Mouse (Mus musculus) limb, embryonic 12.5 days (tissue): ENCODE measurements around the gene Auts2. TPM values are rescaled to one million over a fixed set of nuclear protein-coding genes. Genes with fewer than 3 reads are reported as not detected.

ENCODE experiments used
- ATAC-seq: fragments of 200-750 bp; cut with Nextera tagmentation; 2 replicates; pipeline ENCODE4 v1.8.0; 2017; ENCODE audit warnings: low read depth, moderate TSS enrichment; ENCODE audit not compliant: insufficient number of reproducible peaks, insufficient read depth, low FRiP score, low TSS enrichment
- H3K27ac ChIP-seq: fragments of 300-500 bp; sonication (generic); 2 replicates; pipeline ENCODE4 v1.5.1; 2016; ENCODE audit warnings: mild to moderate bottlenecking, moderate library complexity
- H3K27me3 ChIP-seq: fragments of 300-500 bp; sonication (generic); 2 replicates; pipeline ENCODE4 v1.6.1; 2016; ENCODE audit warnings: mild to moderate bottlenecking, moderate library complexity
- H3K36me3 ChIP-seq: fragments of 300-500 bp; sonication (generic); 2 replicates; pipeline ENCODE4 v1.6.1; 2016; ENCODE audit warnings: mild to moderate bottlenecking, moderate library complexity
- H3K4me1 ChIP-seq: fragments of 300-500 bp; sonication (generic); replicated peaks from 2 replicates; pipeline ENCODE4 v1.6.1; 2016
- H3K4me2 ChIP-seq: fragments of 300-500 bp; sonication (generic); 2 replicates; pipeline ENCODE4 v1.6.1; 2016; ENCODE audit warnings: mild to moderate bottlenecking, moderate library complexity
- H3K4me3 ChIP-seq: fragments of 300-500 bp; sonication (generic); replicated peaks from 2 replicates; pipeline ENCODE4 v1.5.1; 2016; ENCODE audit warnings: mild to moderate bottlenecking
- H3K9ac ChIP-seq: fragments of 300-500 bp; sonication (generic); replicated peaks from 2 replicates; pipeline ENCODE4 v1.6.1; 2016; ENCODE audit warnings: mild to moderate bottlenecking, moderate library complexity
- H3K9me3 ChIP-seq: fragments of 300-500 bp; sonication (generic); 2 replicates; pipeline ENCODE4 v1.6.1; 2016; ENCODE audit warnings: mild to moderate bottlenecking, moderate library complexity
- WGBS: fragments of 180-500 bp; shearing (Covaris S2); methylation state at CpG from one replicate; pipeline ENCODE4 v1.1.7; 2016; 5-methylcytosine and 5-hydroxymethylcytosine counted together
- polyA plus RNA-seq: library from polyadenylated mRNA; unstranded; fragments of >200 nt; fragmentation: Nextera tagmentation; extraction: Ambion mirVana; gene quantifications from 2 replicates; pipeline ENCODE4 v1.2.1, GENCODE M21; 2016

Gene Auts2
- polyA plus RNA-seq, 1 experiment from 2014 or later, result 66.4 TPM

DNA sequence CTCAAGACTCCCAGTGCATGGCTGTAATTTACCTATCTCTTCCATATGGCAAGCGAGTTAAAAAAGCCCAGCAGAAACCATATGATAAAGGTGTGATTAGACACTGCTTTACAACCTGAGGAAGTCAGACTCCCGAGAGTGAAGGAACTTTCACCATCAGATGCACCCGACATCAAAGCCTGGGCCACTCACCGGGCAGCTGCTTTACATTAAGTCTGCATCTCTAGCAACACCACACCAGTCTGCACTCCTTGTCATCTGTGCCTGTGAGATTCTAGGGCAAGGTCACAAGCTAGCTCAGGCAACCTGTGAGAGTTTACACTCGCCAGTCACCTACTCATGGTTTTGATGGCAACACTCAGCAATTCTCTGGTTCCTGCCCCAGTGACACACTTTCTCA is 596.3 kb downstream of the Auts2 start:
- Histone ChIP-seq H3K4me2 (no peak overlapping the region), H3K4me1 (peaks cover 71% of the 10 kb centered on the region), H3K9ac (no peak overlapping the region), H3K27ac (0 out of 2 replicates have a peak overlapping the region, but pooled peaks have one; percentile 14), H3K27me3 (no peaks in the 10 kb centered on the region), H3K36me3 (no peaks in the 10 kb centered on the region), H3K4me3 (no peak overlapping the region), H3K9me3 (no peaks in the 10 kb centered on the region)
- ATAC-seq, result 0 out of 2 replicates have a peak, but pooled peaks have one; percentile 37
- 12% methylated on average over 5 of the region's 5 CpGs for WGBS

DNA sequence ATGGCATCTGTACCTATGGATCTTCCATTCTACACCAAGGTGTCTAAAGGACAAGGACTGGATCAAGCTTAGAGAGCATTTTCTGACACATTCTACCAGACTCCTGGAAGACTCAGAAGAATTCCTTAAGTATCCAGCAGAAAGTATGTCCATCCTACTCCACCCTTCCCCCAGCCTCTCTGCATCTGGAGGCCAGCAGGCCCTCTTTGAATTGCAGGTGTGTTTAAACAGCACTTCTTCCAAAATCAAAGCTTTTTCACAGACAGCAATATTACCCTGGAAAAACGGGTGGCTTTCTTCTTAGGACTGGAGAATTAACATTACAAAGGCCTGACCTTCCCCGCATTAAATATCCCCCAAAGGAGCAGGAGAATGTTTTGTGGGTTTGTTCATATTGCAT is 598.4 kb downstream of the Auts2 start:
- no peaks in the 10 kb centered on the region for H3K9me3 ChIP-seq
- no peak overlapping the region for H3K9ac ChIP-seq
- 13% methylated on average over 2 of the region's 2 CpGs for WGBS
- no peak overlapping the region for H3K4me2 ChIP-seq
- no peak for ATAC-seq
- peaks cover 67% of the 10 kb centered on the region for H3K4me1 ChIP-seq
- H3K36me3 ChIP-seq, result no peaks in the 10 kb centered on the region
- H3K4me3 ChIP-seq, result no peak overlapping the region
- no peaks in the 10 kb centered on the region for H3K27me3 ChIP-seq
- no peak overlapping the region for H3K27ac ChIP-seq

DNA sequence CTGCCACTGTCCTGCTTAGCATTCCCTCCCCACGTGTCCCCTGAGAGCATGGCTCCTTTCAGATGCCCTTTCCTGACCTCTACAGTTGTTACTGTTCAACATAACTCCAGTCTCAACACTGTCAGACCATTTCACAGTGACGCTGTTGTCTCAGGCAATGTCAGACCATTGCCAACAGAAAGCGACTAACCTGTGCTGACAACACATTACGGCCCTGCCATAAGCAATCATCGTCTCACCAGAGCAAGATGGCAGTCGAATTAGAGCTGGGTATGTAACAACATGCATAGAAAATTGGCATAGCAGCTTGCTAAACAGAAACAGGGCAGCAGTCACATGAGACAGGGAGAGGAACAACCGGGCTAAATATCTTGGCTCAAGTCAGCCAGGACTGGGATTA is 614.4 kb downstream of the Auts2 start:
- Histone ChIP-seq H3K4me2 (no peak overlapping the region), H3K27me3 (no peaks in the 10 kb centered on the region), H3K4me1 (peaks cover 7% of the 10 kb centered on the region; the same call in 1 of the 2 replicates), H3K4me3 (no peak overlapping the region), H3K36me3 (no peaks in the 10 kb centered on the region), H3K9ac (no peak overlapping the region), H3K9me3 (no peaks in the 10 kb centered on the region), H3K27ac (no peak overlapping the region)
- 80% methylated on average over 7 of the region's 7 CpGs for WGBS
- ATAC-seq, result no peak

DNA sequence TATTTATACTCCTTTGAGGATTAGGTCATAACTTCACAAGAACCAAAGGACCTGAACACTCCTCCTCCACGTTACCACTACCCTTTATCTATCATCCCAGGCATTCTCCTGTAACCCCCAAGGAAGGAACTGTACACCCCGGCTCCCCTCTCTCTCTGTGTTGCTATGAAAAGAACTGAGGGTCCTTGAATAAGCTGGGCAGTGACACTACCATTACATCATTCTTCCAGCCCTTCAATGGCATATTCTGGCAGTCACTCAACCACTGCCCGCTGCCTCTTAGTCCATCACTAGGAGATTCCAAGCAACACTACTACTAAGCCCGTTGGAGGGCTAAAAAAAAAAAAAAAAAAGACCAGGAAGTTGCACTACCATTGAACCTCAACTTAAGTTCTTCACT is 620.4 kb downstream of the Auts2 start:
- Histone ChIP-seq H3K27me3 (no peaks in the 10 kb centered on the region), H3K4me1 (peaks cover 27% of the 10 kb centered on the region), H3K9me3 (no peaks in the 10 kb centered on the region), H3K36me3 (no peaks in the 10 kb centered on the region), H3K27ac (no peak overlapping the region), H3K9ac (no peak overlapping the region), H3K4me3 (no peak overlapping the region), H3K4me2 (no peak overlapping the region)
- 89% methylated on average over 4 of the region's 4 CpGs for WGBS
- ATAC-seq, result no peak

DNA sequence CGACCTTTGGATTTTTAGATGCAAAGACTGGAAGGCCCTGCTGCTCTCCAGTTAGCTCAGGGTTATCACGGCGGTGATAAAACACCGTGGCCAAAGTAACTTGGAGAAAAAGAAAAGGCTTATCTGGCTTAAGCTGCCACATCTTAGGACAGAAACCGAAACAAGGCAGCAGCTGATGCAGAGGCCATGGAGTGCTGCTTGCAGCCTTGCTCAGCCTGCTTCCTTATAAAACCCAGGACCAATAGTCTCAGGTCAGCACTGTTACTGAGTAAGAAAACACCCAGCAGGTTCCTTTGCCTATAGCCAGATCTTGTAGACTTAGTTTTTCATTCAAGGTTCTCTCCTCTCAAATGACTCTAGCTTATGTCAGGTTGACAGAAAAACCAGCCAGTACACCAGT is 621.0 kb downstream of the Auts2 start:
- no peaks in the 10 kb centered on the region for H3K36me3 ChIP-seq
- no peak for ATAC-seq
- peaks cover 29% of the 10 kb centered on the region for H3K4me1 ChIP-seq
- WGBS, result 69% methylated on average over 5 of the region's 5 CpGs
- H3K4me3 ChIP-seq, result no peak overlapping the region
- H3K27ac ChIP-seq, result no peak overlapping the region
- H3K27me3 ChIP-seq, result no peaks in the 10 kb centered on the region
- H3K9me3 ChIP-seq, result no peaks in the 10 kb centered on the region
- H3K9ac ChIP-seq, result no peak overlapping the region
- no peak overlapping the region for H3K4me2 ChIP-seq

GRCm38 (mm10) chr5:131919983-131920777 is 623.0 kb downstream of the Auts2 start:
- H3K27ac ChIP-seq, result no peak overlapping the region
- H3K4me3 ChIP-seq, result no peak overlapping the region
- H3K4me1 ChIP-seq, result peaks cover 34% of the 10 kb centered on the region
- WGBS, result 57% methylated on average over 12 of the region's 12 CpGs
- H3K36me3 ChIP-seq, result no peaks in the 10 kb centered on the region
- H3K4me2 ChIP-seq, result no peak overlapping the region
- H3K9ac ChIP-seq, result no peak overlapping the region
- 0 out of 2 replicates have a peak, but pooled peaks cover 2% of the 10 kb centered on the region for H3K27me3 ChIP-seq
- no peaks in the 10 kb centered on the region for H3K9me3 ChIP-seq
- no peak for ATAC-seq

DNA sequence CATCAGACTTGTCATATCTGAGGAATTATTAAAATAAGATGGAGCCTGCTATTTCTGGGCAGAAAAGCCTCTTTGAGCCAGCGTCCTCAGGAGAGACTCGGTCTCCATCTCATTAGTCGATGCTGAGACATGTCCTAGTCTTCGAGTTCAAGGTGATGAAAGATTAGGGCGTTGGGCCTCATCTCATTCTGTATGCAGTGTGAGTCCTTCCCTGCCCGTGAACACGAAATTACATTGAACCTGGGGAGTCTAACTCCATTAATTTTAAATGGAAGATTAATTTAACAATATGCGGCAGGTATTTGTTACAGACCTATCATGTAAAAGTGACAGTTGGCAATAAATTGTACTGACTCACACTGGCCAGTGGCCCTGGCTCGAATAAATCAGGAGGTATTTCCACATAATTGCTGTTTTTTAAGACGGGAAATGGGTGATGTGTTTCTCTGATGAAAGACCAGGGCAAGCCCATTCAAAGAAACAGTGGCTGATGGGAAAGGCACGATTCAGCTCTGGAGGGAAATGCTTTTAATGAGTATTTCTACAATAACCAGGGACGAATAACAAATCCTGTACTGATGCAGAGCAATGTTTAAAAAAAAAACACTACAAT is 626.2 kb downstream of the Auts2 start:
- Histone ChIP-seq H3K4me1 (peaks cover 29% of the 10 kb centered on the region), H3K9ac (no peak overlapping the region), H3K27me3 (0 out of 2 replicates have a peak, but pooled peaks cover 2% of the 10 kb centered on the region), H3K4me3 (no peak overlapping the region), H3K4me2 (no peak overlapping the region), H3K27ac (no peak overlapping the region), H3K36me3 (no peaks in the 10 kb centered on the region), H3K9me3 (no peaks in the 10 kb centered on the region)
- WGBS, result 28% methylated on average over 12 of the region's 12 CpGs
- ATAC-seq, result no peak

DNA sequence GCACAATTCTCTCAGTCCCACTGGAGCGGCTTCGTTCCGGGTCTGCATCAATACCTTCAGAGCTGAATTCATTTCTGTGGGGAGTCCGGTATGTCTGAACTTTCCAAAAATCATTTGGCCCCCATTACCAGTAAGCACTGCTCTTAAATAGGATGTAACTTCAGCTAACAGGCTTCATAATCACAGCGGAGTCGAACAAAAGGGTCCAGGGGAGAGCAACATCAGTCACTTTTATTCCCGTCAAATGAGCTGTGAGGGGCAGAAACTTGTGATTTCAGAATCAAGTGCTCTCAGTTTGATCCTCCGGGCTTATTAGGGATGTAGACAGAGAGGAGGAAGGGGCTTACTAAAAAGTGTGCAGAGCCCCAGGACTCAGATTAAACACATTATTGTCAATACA is 629.6 kb downstream of the Auts2 start:
- no peak overlapping the region for H3K9ac ChIP-seq
- H3K4me3 ChIP-seq, result no peak overlapping the region
- H3K36me3 ChIP-seq, result peaks cover 6% of the 10 kb centered on the region; the same call in 1 of the 2 replicates
- ATAC-seq, result no peak
- 66% methylated on average over 8 of the region's 8 CpGs for WGBS
- peaks cover 16% of the 10 kb centered on the region for H3K4me1 ChIP-seq
- peaks cover 6% of the 10 kb centered on the region; the same call in 1 of the 2 replicates for H3K9me3 ChIP-seq
- no peak overlapping the region for H3K4me2 ChIP-seq
- H3K27ac ChIP-seq, result no peak overlapping the region
- H3K27me3 ChIP-seq, result 0 out of 2 replicates have a peak, but pooled peaks cover 2% of the 10 kb centered on the region

GRCm38 (mm10) chr5:131912983-131913382 is 630.2 kb downstream of the Auts2 start:
- Histone ChIP-seq H3K9ac (no peak overlapping the region), H3K4me1 (peaks cover 14% of the 10 kb centered on the region), H3K4me3 (no peak overlapping the region), H3K9me3 (peaks cover 8% of the 10 kb centered on the region; the same call in 1 of the 2 replicates), H3K36me3 (peaks cover 6% of the 10 kb centered on the region; the same call in 1 of the 2 replicates), H3K4me2 (no peak overlapping the region), H3K27me3 (0 out of 2 replicates have a peak, but pooled peaks cover 2% of the 10 kb centered on the region), H3K27ac (no peak overlapping the region)
- no peak for ATAC-seq
- 68% methylated on average over 1 of the region's 1 CpGs for WGBS

GRCm38 (mm10) chr5:131906313-131906712 is 636.8 kb downstream of the Auts2 start:
- Histone ChIP-seq H3K9ac (no peak overlapping the region), H3K36me3 (peaks cover 6% of the 10 kb centered on the region; the same call in 1 of the 2 replicates), H3K27ac (no peak overlapping the region), H3K27me3 (peaks cover 5% of the 10 kb centered on the region; the same call in 1 of the 2 replicates), H3K4me1 (peaks cover 6% of the 10 kb centered on the region; the same call in 1 of the 2 replicates), H3K9me3 (peaks cover 8% of the 10 kb centered on the region; the same call in 1 of the 2 replicates), H3K4me2 (no peak overlapping the region), H3K4me3 (no peak overlapping the region)
- no peak for ATAC-seq
- 84% methylated on average over 3 of the region's 3 CpGs for WGBS

GRCm38 (mm10) chr5:131904478-131904877 is 638.7 kb downstream of the Auts2 start:
- no peak for ATAC-seq
- no peak overlapping the region for H3K4me2 ChIP-seq
- H3K9me3 ChIP-seq, result peaks cover 4% of the 10 kb centered on the region; the same call in 1 of the 2 replicates
- H3K4me3 ChIP-seq, result no peak overlapping the region
- H3K27me3 ChIP-seq, result peaks cover 5% of the 10 kb centered on the region; the same call in 1 of the 2 replicates
- H3K9ac ChIP-seq, result no peak overlapping the region
- H3K4me1 ChIP-seq, result peaks cover 15% of the 10 kb centered on the region
- WGBS, result 28% methylated on average over 10 of the region's 10 CpGs
- peaks cover under 1% of the 10 kb centered on the region; the same call in 1 of the 2 replicates for H3K36me3 ChIP-seq
- H3K27ac ChIP-seq, result no peak overlapping the region
